Mouse (Mus musculus) ovary, adult 10 weeks (tissue): Measurements from ENCODE around the gene Bst1. TPM values are rescaled to one million over a fixed set of nuclear protein-coding genes. Genes with fewer than 3 reads are reported as not detected.

Experiments
- polyA plus RNA-seq: library from polyadenylated mRNA; stranded (reverse); fragments of 350-450 nt; fragmentation: Illumina TruSeq; extraction: RNeasy Lipid Tissue Mini Kit (QIAGEN cat#74804); gene quantifications from one replicate; pipeline ENCODE4 v1.2.3, GENCODE M21; 2014

Bst1 gene
- 2.8 TPM for polyA plus RNA-seq

DNA sequence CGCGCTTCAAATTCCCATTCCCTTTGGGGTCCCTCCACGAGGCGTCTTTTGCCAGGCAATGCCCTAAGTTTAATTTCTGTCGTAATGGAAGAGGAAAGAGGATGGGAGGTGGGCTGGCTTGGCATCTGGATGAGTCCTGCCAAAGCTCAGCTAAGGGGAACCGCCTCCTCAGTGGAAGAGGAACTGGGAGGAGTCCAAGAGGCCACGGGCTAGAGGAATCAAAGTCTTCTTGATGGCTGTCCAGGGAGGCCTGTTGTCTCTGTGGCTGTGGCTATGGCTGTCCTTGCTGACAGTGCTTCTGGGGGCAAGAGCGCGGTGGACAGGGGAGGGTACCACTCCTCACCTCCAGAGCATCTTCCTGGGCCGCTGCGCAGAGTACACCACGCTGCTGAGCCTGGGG is at the start of gene Bst1:
TSS of gene Bst1 (plus strand) at position 191 of the 400 bp plus-strand sequence.

DNA sequence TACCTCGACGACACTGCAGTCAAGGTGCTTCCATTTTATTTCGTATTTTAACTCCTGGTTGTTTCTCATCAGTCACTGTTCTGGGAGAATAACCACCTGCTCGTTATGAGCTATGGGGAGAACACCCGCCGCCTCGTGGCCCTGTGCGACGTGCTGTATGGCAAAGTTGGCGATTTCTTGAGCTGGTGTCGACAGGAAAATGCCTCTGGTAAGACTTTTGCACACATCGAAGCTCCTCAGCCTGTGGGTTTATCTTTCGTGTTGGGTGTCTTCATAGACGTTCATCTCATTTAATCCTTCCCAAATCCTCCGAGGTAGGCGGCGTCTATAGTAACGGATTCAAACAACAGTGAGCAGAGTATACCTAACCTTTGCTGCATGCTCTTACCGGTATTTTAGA is 2.9 kb downstream of the Bst1 start, which contains the start of gene Fbxl5:
TSS of gene Fbxl5 (minus strand) at position 101 of the 400 bp plus-strand sequence.

DNA sequence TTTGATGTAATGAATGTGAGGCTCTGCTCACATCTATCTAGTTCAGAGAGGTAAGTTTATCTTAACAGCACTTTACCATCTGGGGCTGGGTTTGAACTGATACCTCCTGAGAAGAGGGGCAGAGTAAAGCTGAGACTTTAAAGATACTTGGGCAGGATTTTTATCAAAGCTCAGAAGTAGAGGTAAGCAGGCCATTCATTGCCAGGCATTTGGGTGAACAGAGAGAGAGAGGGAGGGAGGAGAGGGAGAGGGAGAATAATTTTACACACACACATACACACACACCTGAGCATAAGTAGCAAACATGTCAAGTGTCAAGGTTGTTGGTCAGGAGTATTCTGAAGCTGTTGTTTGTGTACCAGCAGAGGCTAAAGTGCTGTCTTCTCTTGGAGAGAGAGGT is 49.6 kb downstream of the Bst1 start, which contains the start of gene Cd38:
TSS of gene Cd38 (plus strand) at position 301 of the 400 bp plus-strand sequence.

Other genes starting within 250 kb of the Bst1 start
- 43.0 TPM for gene Cc2d2a, start 156.5 kb upstream of the Bst1 start, polyA plus RNA-seq
- 169 TPM for gene Fbxl5, start 2.8 kb downstream of the Bst1 start, polyA plus RNA-seq
- gene Cd38, start 49.7 kb downstream of the Bst1 start, polyA plus RNA-seq, result 28.1 TPM
- not detected for gene Gm7879, start 94.3 kb downstream of the Bst1 start, polyA plus RNA-seq
- gene Fgfbp1, start 162.9 kb downstream of the Bst1 start, polyA plus RNA-seq, result not detected